Mouse (Mus musculus) B cell, adult 2 months (primary cell): Measurements from ENCODE around the gene Rtp1.

Experiments used
- DNase-seq, 2 experiments: peaks; one replicate each; pipeline ENCODE4 v3.0.0; 2022

Gene Rtp1

DNA sequence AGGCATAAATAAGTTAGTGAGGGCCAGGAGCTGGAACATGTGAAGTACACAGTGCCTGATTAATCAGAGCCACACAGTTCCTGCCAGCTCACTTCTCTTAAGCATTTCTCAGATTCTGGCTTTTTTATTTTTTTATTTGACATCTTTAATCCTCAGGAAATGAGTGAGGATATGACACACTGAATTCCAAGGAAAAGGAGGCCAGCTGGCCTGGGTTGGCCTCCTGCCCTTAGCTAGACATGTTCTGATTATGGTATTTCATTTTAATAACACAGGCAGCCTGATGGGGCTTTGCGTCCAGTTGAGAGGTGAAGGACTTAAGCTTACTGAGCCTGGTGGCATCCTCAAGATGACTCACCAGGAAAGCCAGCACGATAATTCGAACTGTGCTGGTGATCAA, 27.6 kb downstream of the Rtp1 start:
- no peak for DNase-seq

GRCm38 (mm10) chr16:23457338-23457737, 28.4 kb downstream of the Rtp1 start:
- no peak for DNase-seq

- DNase-seq, result no peak
Observed at GRCm38 (mm10) chr16:23458906-23459588, 30.1 kb downstream of the Rtp1 start.

DNA sequence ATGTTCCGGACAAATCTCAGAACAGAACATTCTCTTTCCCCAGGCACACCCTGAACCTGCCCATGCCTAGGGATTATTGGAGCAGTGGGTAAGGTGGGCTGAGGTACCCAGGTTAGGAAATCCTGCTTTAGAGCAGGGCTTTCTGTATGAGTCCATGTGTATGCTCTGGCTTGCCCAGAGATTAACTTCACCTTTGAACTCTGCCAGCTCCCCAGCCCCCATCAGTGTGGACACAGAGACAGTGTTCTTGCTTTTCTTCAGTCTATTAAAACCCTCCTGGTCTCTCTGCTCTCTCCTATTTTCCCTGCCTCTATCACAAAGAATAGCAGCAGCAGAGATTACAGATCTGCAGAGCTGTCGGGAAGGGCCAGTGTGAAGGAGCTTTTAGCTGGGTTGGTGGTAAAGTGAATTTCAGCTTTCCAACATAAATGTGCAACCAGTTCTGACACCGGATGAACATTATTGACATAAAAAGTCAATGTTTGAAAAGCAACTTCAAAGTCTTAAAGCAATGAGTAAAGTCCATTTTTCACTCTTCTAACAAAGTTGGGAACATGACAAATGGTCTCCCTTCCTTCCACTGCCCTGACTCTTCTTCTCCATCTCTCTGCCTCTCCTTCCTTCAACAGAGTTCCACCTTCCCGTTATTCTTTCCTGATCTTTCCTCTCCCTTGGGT, 34.9 kb downstream of the Rtp1 start:
- DNase-seq, result no peak

- no peak for DNase-seq
Observed at GRCm38 (mm10) chr16:23471551-23471950, 42.6 kb downstream of the Rtp1 start.

DNA sequence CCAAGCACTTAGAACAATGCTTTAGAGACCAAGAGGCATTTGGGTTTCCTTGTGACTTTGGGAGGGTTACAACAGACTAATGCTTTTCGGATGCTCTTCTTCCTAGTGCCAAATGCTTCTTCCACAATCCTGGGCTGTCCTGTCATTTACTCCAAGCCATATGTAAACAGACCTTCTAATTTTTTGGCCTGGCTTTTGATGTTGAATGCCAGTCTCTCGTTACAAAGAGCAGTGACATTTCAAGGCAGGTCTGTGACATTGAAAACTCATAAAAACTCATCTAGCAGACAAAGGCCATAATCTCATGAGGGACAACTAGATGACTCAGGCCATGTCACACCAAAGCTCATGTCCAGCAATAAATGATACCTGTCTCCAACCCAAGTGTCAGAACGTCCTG, 43.1 kb downstream of the Rtp1 start:
- DNase-seq, result no peak

DNA sequence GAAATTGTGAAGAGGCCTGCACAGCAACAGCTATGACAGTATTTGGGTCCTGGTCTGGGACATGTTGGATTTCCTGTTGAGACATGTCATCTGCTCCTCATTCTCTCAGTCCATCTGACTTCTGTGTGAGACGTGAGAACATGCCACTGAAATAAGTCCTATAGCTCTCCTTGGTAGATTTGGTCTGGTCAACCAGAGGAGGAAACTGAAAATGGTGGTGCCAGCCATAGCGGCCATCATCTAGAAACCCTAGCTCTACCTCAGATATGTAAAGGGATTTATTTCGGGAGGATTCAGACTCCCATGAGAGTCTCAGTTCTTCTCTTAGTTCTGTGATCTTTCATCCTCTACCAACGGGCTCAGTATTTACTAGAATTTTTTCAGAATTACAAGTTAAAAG, 46.7 kb downstream of the Rtp1 start:
- no peak for DNase-seq

- no peak for DNase-seq
Observed at GRCm38 (mm10) chr16:23476598-23476997, 47.7 kb downstream of the Rtp1 start.

GRCm38 (mm10) chr16:23479872-23480603, 51.1 kb downstream of the Rtp1 start:
- no peak for DNase-seq

GRCm38 (mm10) chr16:23482218-23482617, 53.3 kb downstream of the Rtp1 start:
- DNase-seq, result no peak

- DNase-seq, result no peak
Observed at GRCm38 (mm10) chr16:23482846-23483245, 53.9 kb downstream of the Rtp1 start.

DNA sequence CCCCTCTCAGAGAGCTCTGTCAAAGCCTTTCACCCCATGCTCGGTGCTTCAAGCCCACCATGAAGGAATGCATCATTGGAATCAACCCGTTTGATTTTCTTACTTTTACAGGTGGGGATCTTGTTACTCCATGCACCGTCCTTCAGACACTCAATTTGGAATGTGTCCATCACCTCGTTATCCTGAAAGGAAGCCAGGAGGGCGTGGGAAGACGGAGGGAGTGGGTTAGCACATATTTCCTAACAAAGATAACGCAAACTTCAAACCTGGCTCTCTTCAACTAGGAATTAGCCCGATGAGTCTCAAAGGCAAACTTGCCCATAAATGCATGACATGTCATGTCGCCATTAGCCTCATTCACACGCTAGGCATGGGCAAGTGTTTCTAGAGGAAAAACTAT, 54.4 kb downstream of the Rtp1 start:
- DNase-seq, result no peak
